Mouse (Mus musculus) spleen, adult 2 months (tissue): ENCODE data around the gene Orai1. TPM values are rescaled to one million over a fixed set of nuclear protein-coding genes. Genes with fewer than 3 reads are reported as not detected.
A peak's percentile ranks its signal among the peaks of the same experiment; 100 is the strongest.

Source experiments
- DNase-seq, 2 experiments: peaks; one replicate each; pipeline versions ENCODE4 v3.0.0 to v3.0.0-alpha.2; 2012 to 2021; ENCODE audit warnings: low spot score in 2 of 2, low read depth in 1 of 2
- H3K27ac ChIP-seq: fragments of 200-500 bp; 2 replicates; pipeline ENCODE4 v1.5.1; 2012; ENCODE audit warnings: low read length, inconsistent platforms; ENCODE audit not compliant: insufficient read depth
- H3K27me3 ChIP-seq: fragments of 200-500 bp; 2 replicates; pipeline ENCODE4 v1.6.1; 2012; ENCODE audit warnings: mild to moderate bottlenecking, moderate library complexity, low read length, inconsistent platforms; ENCODE audit not compliant: control insufficient read depth, insufficient read depth
- H3K36me3 ChIP-seq: fragments of 200-500 bp; 2 replicates; pipeline ENCODE4 v1.6.1; 2012; ENCODE audit warnings: mild to moderate bottlenecking, low read length, inconsistent platforms; ENCODE audit not compliant: control insufficient read depth, insufficient read depth
- H3K4me1 ChIP-seq: fragments of 200-500 bp; 2 replicates; pipeline ENCODE4 v1.6.1; 2011; ENCODE audit warnings: inconsistent platforms; ENCODE audit not compliant: control insufficient read depth, insufficient read depth, insufficient read length
- H3K4me3 ChIP-seq: fragments of 200-500 bp; 2 replicates; pipeline ENCODE4 v1.5.1; 2011; ENCODE audit warnings: mild to moderate bottlenecking, inconsistent platforms; ENCODE audit not compliant: insufficient read depth, insufficient read length; ENCODE audit errors: extremely low read depth
- CTCF ChIP-seq: fragments of 200-500 bp; IDR thresholded peaks from 2 replicates; pipeline ENCODE4 v1.5.1; 2011; ENCODE audit warnings: mild to moderate bottlenecking, inconsistent platforms; ENCODE audit not compliant: insufficient read depth, insufficient read length, insufficient replicate concordance; ENCODE audit errors: extremely low read depth
- POLR2A ChIP-seq: fragments of 200-500 bp; IDR thresholded peaks from 2 replicates; pipeline ENCODE4 v1.6.1; 2011; ENCODE audit warnings: low read depth, low read length, inconsistent platforms
- WGBS: fragments of 180-500 bp; shearing (Covaris S2); methylation state at CpG from one replicate; pipeline ENCODE4 v1.1.7; 2018; 5-methylcytosine and 5-hydroxymethylcytosine counted together
- polyA plus RNA-seq: library from polyadenylated mRNA; depleted of rRNA; stranded (reverse); fragments of >200 nt; gene quantifications from 2 replicates; pipeline ENCODE4 v1.2.3, GENCODE M21; 2012

Gene Orai1
- polyA plus RNA-seq, 1 experiment: 52.3 TPM

- Histone ChIP-seq H3K27me3 (no peaks in the 10 kb centered on the region), H3K4me3 (no peak overlapping the region), H3K27ac (0 out of 2 replicates have a peak overlapping the region, but pooled peaks have one; percentile 18), H3K36me3 (no peaks in the 10 kb centered on the region), H3K4me1 (peaks cover 9% of the 10 kb centered on the region; the same call in 1 of the 2 replicates)
- 12% methylated on average over 1 of the region's 1 CpGs for WGBS
- no peak for DNase-seq
- TF ChIP-seq CTCF (no peak), POLR2A (no peak)
These were observed 20.0 kb upstream of the Orai1 start for GRCm38 (mm10) chr5:122994910-122995309.

DNA sequence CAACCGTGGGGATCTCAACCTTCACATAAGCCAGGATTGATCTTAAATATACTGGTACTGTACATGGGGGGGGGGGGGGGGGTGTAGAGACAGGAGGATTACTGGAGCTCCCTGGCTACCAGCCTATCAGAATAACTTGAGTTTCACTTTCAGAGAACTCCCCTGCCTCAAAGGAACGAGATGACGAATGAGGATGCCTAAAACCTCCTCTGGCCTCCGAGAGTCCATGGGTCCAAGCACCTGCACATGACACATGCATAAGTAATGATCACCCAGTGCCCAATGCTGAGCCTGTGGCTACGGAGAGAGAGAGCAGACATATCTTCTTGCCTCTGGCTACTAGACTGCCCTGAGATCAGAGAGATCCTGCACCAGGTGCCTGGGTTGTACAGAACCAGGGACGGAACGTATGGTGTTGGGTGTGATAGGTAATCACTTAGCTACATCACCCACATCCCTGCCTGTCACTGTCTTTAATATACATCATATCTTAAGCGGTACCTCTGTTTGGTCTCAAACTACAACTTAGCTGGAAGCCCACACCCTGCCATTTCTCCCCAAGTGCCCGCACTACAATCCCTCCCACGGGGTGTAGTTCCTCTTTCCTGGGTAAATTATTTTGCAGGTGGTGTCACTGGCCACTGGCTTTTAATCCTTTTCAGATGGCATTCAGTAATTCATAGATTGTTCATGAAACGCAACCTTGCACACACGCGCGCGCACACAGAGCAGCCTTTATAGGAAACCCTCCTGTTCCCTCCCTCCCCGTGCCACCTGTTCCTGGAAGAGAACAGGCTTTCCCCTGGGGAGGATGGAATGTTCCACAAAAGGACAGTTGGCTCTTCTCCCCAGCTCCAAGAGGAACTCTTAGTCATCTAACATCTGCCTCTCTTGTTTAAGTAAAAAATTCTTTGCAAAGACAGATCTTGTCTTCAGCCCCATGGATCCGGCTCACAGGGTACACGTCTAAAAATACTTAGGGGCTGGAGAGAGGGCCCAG lies 17.4 kb upstream of the Orai1 start:
- no peak overlapping the region for H3K4me3 ChIP-seq
- H3K36me3 ChIP-seq: no peaks in the 10 kb centered on the region
- no peak for DNase-seq
- TF ChIP-seq POLR2A: no peak
- TF ChIP-seq CTCF: no peak
- H3K27me3 ChIP-seq: no peaks in the 10 kb centered on the region
- H3K27ac ChIP-seq: no peak overlapping the region
- WGBS: 51% methylated on average over 18 of the region's 18 CpGs
- H3K4me1 ChIP-seq: peaks cover 4% of the 10 kb centered on the region; the same call in 1 of the 2 replicates

- H3K4me1 ChIP-seq: peaks cover 4% of the 10 kb centered on the region; the same call in 1 of the 2 replicates
- no peak overlapping the region for H3K4me3 ChIP-seq
- no peak overlapping the region for H3K27ac ChIP-seq
- TF ChIP-seq POLR2A (no peak), CTCF (no peak)
- no peaks in the 10 kb centered on the region for H3K36me3 ChIP-seq
- no peaks in the 10 kb centered on the region for H3K27me3 ChIP-seq
- 74% methylated on average over 1 of the region's 1 CpGs for WGBS
- no peak for DNase-seq
These were observed 14.0 kb upstream of the Orai1 start for GRCm38 (mm10) chr5:123000901-123001300.

DNA sequence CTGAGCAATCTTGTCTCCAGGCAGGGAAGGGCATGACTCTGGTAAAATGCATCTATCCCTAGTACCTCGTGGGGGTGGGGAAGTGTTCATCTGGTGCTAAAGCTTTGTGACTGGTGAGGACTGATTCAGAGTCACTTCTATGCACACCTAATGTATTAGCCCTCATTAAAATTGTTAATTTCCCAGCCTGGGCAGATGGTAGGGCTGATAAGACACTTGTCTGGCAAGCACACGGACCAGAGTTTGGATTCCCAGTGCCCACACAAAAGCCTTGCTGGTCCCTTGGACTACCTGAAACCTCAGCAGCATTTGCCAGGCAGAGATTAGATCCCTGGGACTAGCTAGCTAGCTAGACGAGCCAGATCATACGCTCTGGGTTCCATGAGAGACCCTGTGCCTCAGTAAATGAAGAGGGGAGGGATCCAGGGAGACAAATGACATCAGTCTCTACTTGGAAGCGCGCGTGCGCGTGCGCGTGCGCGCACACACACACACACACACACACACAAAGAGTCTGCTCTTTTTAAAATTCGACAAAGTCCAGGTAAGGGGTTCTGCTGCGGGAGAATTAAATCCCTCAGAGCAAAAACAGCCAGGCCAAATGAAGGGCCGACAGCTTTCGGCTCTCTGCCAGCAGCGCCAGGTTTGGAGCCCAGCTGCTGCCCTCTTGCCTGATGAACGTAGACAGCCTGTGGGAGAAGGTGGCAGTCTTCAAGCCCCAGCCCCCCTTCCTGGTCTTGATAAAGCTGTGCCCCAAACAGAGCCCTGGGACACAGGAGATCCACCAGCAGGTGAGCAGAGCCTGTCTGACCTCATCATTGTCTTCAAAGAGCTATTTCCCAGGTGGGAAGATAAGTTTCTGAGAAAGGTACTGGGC lies 8.9 kb upstream of the Orai1 start:
- Histone ChIP-seq H3K4me3 (no peak overlapping the region), H3K36me3 (no peaks in the 10 kb centered on the region), H3K27me3 (no peaks in the 10 kb centered on the region), H3K4me1 (no peaks in the 10 kb centered on the region), H3K27ac (no peak overlapping the region)
- 87% methylated on average over 19 of the region's 19 CpGs for WGBS
- no peak for DNase-seq
- TF ChIP-seq CTCF (no peak), POLR2A (no peak)

DNA sequence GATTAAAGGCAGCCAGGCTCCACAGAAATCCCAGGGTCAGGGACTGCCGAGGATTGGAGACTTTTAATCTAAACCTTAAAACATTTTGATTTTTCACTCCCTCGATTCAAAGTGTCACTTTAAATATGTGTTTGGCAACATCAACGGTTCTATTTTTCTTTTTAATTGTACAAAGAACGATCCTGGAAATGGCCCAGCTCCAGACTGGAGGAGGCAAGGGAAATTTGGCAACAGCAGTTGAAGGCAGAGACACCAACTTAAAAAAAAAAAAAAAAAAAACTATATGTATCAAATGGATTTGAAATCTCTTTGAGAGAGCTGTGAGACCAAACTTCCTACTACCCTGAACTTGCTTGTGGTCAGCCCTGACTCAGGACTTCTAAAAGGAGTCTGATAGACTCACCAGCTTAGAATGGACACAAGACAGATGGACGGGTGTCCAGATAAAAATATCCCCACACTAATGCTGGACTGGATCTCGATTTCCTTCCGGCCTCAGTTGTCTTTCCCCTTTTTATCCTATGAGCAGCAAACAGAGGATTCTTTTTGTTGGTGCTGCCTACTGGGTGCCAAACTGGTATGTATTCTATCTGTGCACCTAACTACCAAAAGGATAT lies 5.9 kb upstream of the Orai1 start:
- H3K36me3 ChIP-seq: no peaks in the 10 kb centered on the region
- DNase-seq: no peak
- 78% methylated on average over 7 of the region's 7 CpGs for WGBS
- TF ChIP-seq POLR2A (no peak), CTCF (no peak)
- H3K4me1 ChIP-seq: no peaks in the 10 kb centered on the region; the same call in 1 of the 2 replicates
- H3K4me3 ChIP-seq: no peak overlapping the region
- H3K27me3 ChIP-seq: no peaks in the 10 kb centered on the region
- no peak overlapping the region for H3K27ac ChIP-seq

GRCm38 (mm10) chr5:123009873-123010272 lies 5.0 kb upstream of the Orai1 start:
- H3K4me3 ChIP-seq: no peak overlapping the region
- no peak for TF ChIP-seq POLR2A
- TF ChIP-seq CTCF: no peak
- H3K36me3 ChIP-seq: no peaks in the 10 kb centered on the region
- 94% methylated on average over 11 of the region's 11 CpGs for WGBS
- no peak overlapping the region for H3K27ac ChIP-seq
- no peak for DNase-seq
- peaks cover 3% of the 10 kb centered on the region; the same call in 1 of the 2 replicates for H3K4me1 ChIP-seq
- no peaks in the 10 kb centered on the region for H3K27me3 ChIP-seq
